Mouse (Mus musculus) hindbrain, embryonic 14.5 days (tissue): ENCODE measurements around the gene Galnt15. TPM values are rescaled to one million over a fixed set of nuclear protein-coding genes. Genes with fewer than 3 reads are reported as not detected.
A peak's percentile ranks its signal among the peaks of the same experiment; 100 is the strongest.

Experiments
- ATAC-seq: fragments of 200-750 bp; cut with Nextera tagmentation; 2 replicates; pipeline ENCODE4 v1.8.0; 2017; ENCODE audit warnings: moderate number of reproducible peaks, mild to moderate bottlenecking, moderate TSS enrichment, moderate library complexity; ENCODE audit not compliant: low FRiP score
- DNase-seq: peaks from one replicate; pipeline ENCODE4 v3.0.0-alpha.2; 2015; ENCODE audit warnings: low spot score
- H3K27ac ChIP-seq: fragments of 300-500 bp; sonication (generic); 2 replicates; pipeline ENCODE4 v1.5.1; 2014; ENCODE audit warnings: mild to moderate bottlenecking, moderate library complexity
- H3K27me3 ChIP-seq: fragments of 300-500 bp; sonication (generic); 2 replicates; pipeline ENCODE4 v1.6.1; 2014; ENCODE audit warnings: mild to moderate bottlenecking, low read length, mixed read lengths; ENCODE audit not compliant: control insufficient read depth, insufficient read depth
- H3K36me3 ChIP-seq: fragments of 300-500 bp; sonication (generic); replicated peaks from 2 replicates; pipeline ENCODE4 v1.6.1; 2014; ENCODE audit not compliant: control insufficient read depth, insufficient read depth
- H3K4me1 ChIP-seq: fragments of 300-500 bp; sonication (generic); replicated peaks from 2 replicates; pipeline ENCODE4 v1.6.1; 2014; ENCODE audit warnings: antibody characterized with exemption, low read length, mixed read lengths; ENCODE audit not compliant: control insufficient read depth, insufficient read depth
- H3K4me2 ChIP-seq: fragments of 300-500 bp; sonication (generic); replicated peaks from 2 replicates; pipeline ENCODE4 v1.6.1; 2014; ENCODE audit warnings: mild to moderate bottlenecking, moderate library complexity
- H3K4me3 ChIP-seq: fragments of 300-500 bp; sonication (generic); replicated peaks from 2 replicates; pipeline ENCODE4 v1.5.1; 2014; ENCODE audit warnings: mild to moderate bottlenecking, low read length
- H3K9ac ChIP-seq: fragments of 300-500 bp; sonication (generic); 2 replicates; pipeline ENCODE4 v1.6.1; 2014
- H3K9me3 ChIP-seq: fragments of 300-500 bp; sonication (generic); 2 replicates; pipeline ENCODE4 v1.6.1; 2016; ENCODE audit warnings: low read length; ENCODE audit not compliant: control insufficient read depth
- WGBS: fragments of 180-500 bp; shearing (Covaris S2); extraction: QIAGEN DNeasy Blood & Tissue Kit; methylation state at CpG from one replicate; pipeline ENCODE4 v1.1.7; 2014; 5-methylcytosine and 5-hydroxymethylcytosine counted together
- polyA plus RNA-seq: library from polyadenylated mRNA; unstranded; fragments of >200 nt; fragmentation: Nextera tagmentation; extraction: Ambion mirVana; gene quantifications from 2 replicates; pipeline ENCODE4 v1.2.1, GENCODE M21; 2014

Galnt15 gene
- polyA plus RNA-seq, 1 experiment from 2014 or later: 0.47 TPM

GRCm38 (mm10) chr14:32027218-32027617 lies 1.6 kb upstream of the Galnt15 start:
- Histone ChIP-seq H3K9me3 (no peaks in the 10 kb centered on the region), H3K4me2 (no peak overlapping the region), H3K27ac (no peak overlapping the region), H3K27me3 (no peaks in the 10 kb centered on the region), H3K4me3 (no peak overlapping the region), H3K9ac (no peak overlapping the region), H3K4me1 (peaks cover 9% of the 10 kb centered on the region; the same call in 1 of the 2 replicates), H3K36me3 (no peaks in the 10 kb centered on the region)
- ATAC-seq: no peak
- WGBS: 43% methylated on average over 7 of the region's 7 CpGs
- DNase-seq: no peak

- DNase-seq (no peak), ATAC-seq (no peak)
- no peaks in the 10 kb centered on the region for H3K9me3 ChIP-seq
- no peaks in the 10 kb centered on the region for H3K36me3 ChIP-seq
- WGBS: 76% methylated on average over 14 of the region's 14 CpGs
- no peak overlapping the region for H3K9ac ChIP-seq
- H3K4me2 ChIP-seq: no peak overlapping the region
- no peak overlapping the region for H3K4me3 ChIP-seq
- H3K4me1 ChIP-seq: peaks cover 9% of the 10 kb centered on the region; the same call in 1 of the 2 replicates
- H3K27me3 ChIP-seq: no peaks in the 10 kb centered on the region
- H3K27ac ChIP-seq: no peak overlapping the region
Measured at GRCm38 (mm10) chr14:32029411-32029992, 713 bp downstream of the Galnt15 start.

GRCm38 (mm10) chr14:32030073-32030472 lies 1.3 kb downstream of the Galnt15 start:
- no peak for DNase-seq
- ATAC-seq: no peak
- WGBS: 74% methylated on average over 5 of the region's 5 CpGs
- Histone ChIP-seq H3K9me3 (no peaks in the 10 kb centered on the region), H3K4me1 (peaks cover 9% of the 10 kb centered on the region; the same call in 1 of the 2 replicates), H3K27me3 (no peaks in the 10 kb centered on the region), H3K4me3 (no peak overlapping the region), H3K36me3 (no peaks in the 10 kb centered on the region), H3K9ac (no peak overlapping the region), H3K27ac (no peak overlapping the region), H3K4me2 (no peak overlapping the region)

- Histone ChIP-seq H3K27me3 (no peaks in the 10 kb centered on the region), H3K4me2 (no peak overlapping the region), H3K27ac (no peak overlapping the region), H3K4me1 (peaks cover 9% of the 10 kb centered on the region; the same call in 1 of the 2 replicates), H3K36me3 (no peaks in the 10 kb centered on the region), H3K4me3 (no peak overlapping the region), H3K9me3 (no peaks in the 10 kb centered on the region), H3K9ac (no peak overlapping the region)
- ATAC-seq: peak; percentile 64; the same call in 1 of the 2 replicates
- WGBS: 11% methylated on average over 4 of the region's 4 CpGs
- peak; percentile 83 for DNase-seq
Measured at GRCm38 (mm10) chr14:32032522-32032921, 3.7 kb downstream of the Galnt15 start.

GRCm38 (mm10) chr14:32036482-32036881 lies 7.7 kb downstream of the Galnt15 start:
- Histone ChIP-seq H3K4me3 (no peak overlapping the region), H3K9ac (no peak overlapping the region), H3K4me1 (no peaks in the 10 kb centered on the region), H3K9me3 (no peaks in the 10 kb centered on the region), H3K27ac (no peak overlapping the region), H3K4me2 (no peak overlapping the region), H3K36me3 (no peaks in the 10 kb centered on the region), H3K27me3 (no peaks in the 10 kb centered on the region)
- WGBS: 72% methylated on average over 5 of the region's 5 CpGs
- ATAC-seq: no peak
- no peak for DNase-seq

GRCm38 (mm10) chr14:32037661-32038252 lies 9.0 kb downstream of the Galnt15 start:
- no peak for DNase-seq
- WGBS: 84% methylated on average over 8 of the region's 8 CpGs
- H3K27me3 ChIP-seq: no peaks in the 10 kb centered on the region
- H3K4me2 ChIP-seq: no peak overlapping the region
- H3K4me3 ChIP-seq: no peak overlapping the region
- H3K36me3 ChIP-seq: no peaks in the 10 kb centered on the region
- H3K9me3 ChIP-seq: no peaks in the 10 kb centered on the region
- H3K9ac ChIP-seq: no peak overlapping the region
- ATAC-seq: no peak
- H3K27ac ChIP-seq: no peak overlapping the region
- no peaks in the 10 kb centered on the region for H3K4me1 ChIP-seq

GRCm38 (mm10) chr14:32042108-32042507 lies 13.3 kb downstream of the Galnt15 start:
- Histone ChIP-seq H3K27me3 (no peaks in the 10 kb centered on the region), H3K36me3 (no peaks in the 10 kb centered on the region), H3K4me1 (no peaks in the 10 kb centered on the region), H3K27ac (no peak overlapping the region), H3K4me3 (no peak overlapping the region), H3K9me3 (no peaks in the 10 kb centered on the region), H3K9ac (no peak overlapping the region), H3K4me2 (no peak overlapping the region)
- DNase-seq: no peak
- WGBS: 85% methylated on average over 5 of the region's 5 CpGs
- no peak for ATAC-seq

- H3K9ac ChIP-seq: no peak overlapping the region
- H3K9me3 ChIP-seq: no peaks in the 10 kb centered on the region
- DNase-seq: no peak
Measured at GRCm38 (mm10) chr14:32046357-32046756, 17.6 kb downstream of the Galnt15 start.

GRCm38 (mm10) chr14:32050171-32050570 lies 21.4 kb downstream of the Galnt15 start:
- no peaks in the 10 kb centered on the region for H3K27me3 ChIP-seq

More at GRCm38 (mm10) chr14:32046357-32046756, 17.6 kb downstream of the Galnt15 start:
- Histone ChIP-seq H3K36me3 (no peaks in the 10 kb centered on the region), H3K4me3 (no peak overlapping the region), H3K4me2 (no peak overlapping the region), H3K4me1 (no peaks in the 10 kb centered on the region), H3K27ac (no peak overlapping the region), H3K27me3 (no peaks in the 10 kb centered on the region)
- ATAC-seq: no peak
- 77% methylated on average over 8 of the region's 8 CpGs for WGBS

More at GRCm38 (mm10) chr14:32050171-32050570, 21.4 kb downstream of the Galnt15 start:
- H3K9me3 ChIP-seq: no peaks in the 10 kb centered on the region
- H3K4me1 ChIP-seq: no peaks in the 10 kb centered on the region
- no peak for ATAC-seq
- no peak for DNase-seq
- no peak overlapping the region for H3K9ac ChIP-seq
- WGBS: 85% methylated on average over 6 of the region's 6 CpGs
- no peaks in the 10 kb centered on the region for H3K36me3 ChIP-seq
- H3K27ac ChIP-seq: no peak overlapping the region
- H3K4me3 ChIP-seq: no peak overlapping the region
- H3K4me2 ChIP-seq: no peak overlapping the region
